Mouse (Mus musculus): ENCODE measurements at regions not wholly inside any gene's neighbourhood (a gene's known extent, or its start where the extent isn't known, plus 50 kb on each side); places are given as distances from the start of the nearest gene placed in this dataset.

GRCm38 (mm10) chr15:52095629-52096190 is 1789.0 kb upstream of the Gm7489 start:
- DNase-seq (ENCODE audit: inconsistent age in 2 of 2, low spot score in 1 of 2) = no peak

- DNase-seq (ENCODE audit: inconsistent age in 2 of 2, low spot score in 1 of 2) = no peak
Measured at GRCm38 (mm10) chr15:52108761-52109160, 1775.9 kb upstream of the Gm7489 start.

- no peak for DNase-seq (ENCODE audit: inconsistent age in 2 of 2, low spot score in 1 of 2)
Measured at GRCm38 (mm10) chr15:52114368-52115036, 1770.2 kb upstream of the Gm7489 start.

- DNase-seq (ENCODE audit: inconsistent age in 2 of 2, low spot score in 1 of 2) = no peak
Measured at GRCm38 (mm10) chr15:52136693-52137092, 1748.0 kb upstream of the Gm7489 start.

DNA sequence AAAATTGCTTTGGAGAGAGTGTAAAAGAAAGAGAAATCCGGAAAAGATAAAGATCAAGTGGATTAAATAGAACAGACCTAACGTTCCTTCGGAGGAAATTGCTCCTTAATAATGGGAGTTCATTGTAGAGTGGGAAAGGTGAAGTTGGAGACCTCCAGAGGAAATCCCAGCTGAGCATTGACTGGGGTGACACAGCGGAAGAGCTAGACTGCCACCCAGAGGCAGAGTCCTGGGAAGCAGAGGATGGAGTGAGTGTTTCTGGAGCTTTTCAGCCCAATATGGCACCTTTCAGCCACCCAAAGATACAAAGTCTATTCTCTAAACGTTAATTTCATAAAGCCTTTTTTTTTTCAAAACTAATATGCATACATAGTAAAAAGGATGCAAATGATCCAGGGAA is 1731.3 kb upstream of the Gm7489 start:
- peak in 1 of 2 experiments; percentile 53 for DNase-seq (ENCODE audit: inconsistent age in 2 of 2, low spot score in 1 of 2)

GRCm38 (mm10) chr15:52155784-52156183 is 1728.9 kb upstream of the Gm7489 start:
- no peak for DNase-seq (ENCODE audit: inconsistent age in 2 of 2, low spot score in 1 of 2)

- DNase-seq (ENCODE audit: inconsistent age in 2 of 2, low spot score in 1 of 2) = no peak
Measured at GRCm38 (mm10) chr15:52156779-52157178, 1727.9 kb upstream of the Gm7489 start.

GRCm38 (mm10) chr15:52160181-52161088 is 1724.3 kb upstream of the Gm7489 start:
- DNase-seq (ENCODE audit: inconsistent age in 2 of 2, low spot score in 1 of 2) = peak; percentile 66 to 84

- DNase-seq (ENCODE audit: inconsistent age in 2 of 2, low spot score in 1 of 2) = no peak
Measured at GRCm38 (mm10) chr15:52161089-52161442, 1723.6 kb upstream of the Gm7489 start.

- DNase-seq (ENCODE audit: inconsistent age in 2 of 2, low spot score in 1 of 2) = peak; percentile 44 to 51
Measured at GRCm38 (mm10) chr15:52161568-52162316, 1723.0 kb upstream of the Gm7489 start.

DNA sequence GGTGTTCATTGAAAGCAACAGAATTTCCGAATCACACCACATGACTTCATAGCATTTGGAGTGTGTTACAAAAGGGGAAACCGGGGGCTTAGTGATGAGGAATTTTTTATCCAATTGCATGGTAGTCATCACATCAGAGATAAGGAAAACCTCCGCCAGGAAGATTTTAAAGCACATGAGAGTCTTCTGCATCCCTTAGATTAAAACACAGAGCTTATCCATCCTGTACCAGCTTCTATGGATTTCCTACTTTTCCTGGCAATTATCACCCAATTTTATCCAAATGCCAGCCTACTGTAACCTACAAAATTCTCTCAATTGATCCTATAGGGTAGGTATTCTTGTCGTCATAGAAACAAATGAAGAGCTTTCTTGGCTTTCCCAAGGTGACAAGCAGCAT is 1718.6 kb upstream of the Gm7489 start:
- no peak for DNase-seq (ENCODE audit: inconsistent age in 2 of 2, low spot score in 1 of 2)

GRCm38 (mm10) chr15:52166595-52167443 is 1717.9 kb upstream of the Gm7489 start:
- no peak for DNase-seq (ENCODE audit: inconsistent age in 2 of 2, low spot score in 1 of 2)

DNA sequence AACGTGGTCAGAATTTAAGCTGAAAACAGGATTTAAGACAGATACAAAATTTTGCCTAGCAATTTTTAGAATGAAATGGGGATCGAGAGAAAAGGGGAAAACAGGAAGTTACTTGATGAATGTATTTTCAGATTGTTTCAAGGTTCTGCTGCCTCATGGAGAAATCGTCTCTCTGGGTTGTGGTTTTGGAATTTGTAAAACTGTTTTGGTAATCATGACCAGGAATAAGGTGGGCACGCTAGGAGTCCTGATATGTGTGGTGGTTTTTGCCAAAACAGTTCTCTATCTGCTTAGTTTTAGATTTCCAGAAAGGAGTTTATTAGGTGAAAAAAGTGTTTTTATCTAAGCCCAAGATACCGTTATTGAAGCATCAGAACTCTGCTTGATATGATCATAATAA is 1716.9 kb upstream of the Gm7489 start:
- no peak for DNase-seq (ENCODE audit: inconsistent age in 2 of 2, low spot score in 1 of 2)

DNA sequence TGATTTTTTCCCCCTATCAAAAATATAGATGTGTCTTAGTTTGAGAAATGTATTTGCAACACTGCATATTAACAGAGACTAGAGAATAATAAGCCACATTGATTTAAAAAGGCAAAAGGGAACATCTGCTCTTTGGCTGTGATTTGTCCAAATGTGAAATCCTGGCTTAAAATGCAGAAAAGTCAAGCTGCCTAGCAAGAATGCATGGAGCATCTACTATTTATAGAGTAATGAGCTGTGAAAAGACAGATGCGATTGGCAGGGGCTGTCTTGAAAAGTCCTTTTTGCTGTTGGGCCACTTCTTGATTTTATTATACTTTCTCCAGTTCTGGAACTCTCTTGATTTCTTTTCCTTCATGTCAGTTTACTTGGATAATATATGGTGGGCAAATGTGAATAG is 1707.8 kb upstream of the Gm7489 start:
- DNase-seq (ENCODE audit: inconsistent age in 2 of 2, low spot score in 1 of 2) = no peak

DNA sequence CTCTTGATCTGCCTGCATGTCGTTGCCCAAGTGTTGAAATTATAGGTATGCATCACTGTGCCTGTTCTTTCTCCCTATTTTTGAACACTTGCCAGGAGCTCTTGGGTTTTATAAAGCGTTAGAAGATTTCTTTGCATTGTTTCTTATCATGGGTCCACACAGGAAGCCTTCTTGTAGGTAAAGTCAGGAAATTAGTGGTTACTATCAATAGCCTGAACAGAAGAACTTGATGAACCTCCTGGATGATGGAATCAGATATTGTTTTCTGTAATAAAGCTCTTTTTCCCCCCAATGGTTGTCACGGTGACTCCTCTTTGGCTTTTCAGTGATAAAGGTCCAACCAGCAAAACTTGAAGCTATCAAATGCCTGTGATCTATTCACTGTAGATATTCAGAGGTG is 1706.0 kb upstream of the Gm7489 start:
- DNase-seq (ENCODE audit: inconsistent age in 2 of 2, low spot score in 1 of 2) = no peak

- no peak for DNase-seq (ENCODE audit: inconsistent age in 2 of 2, low spot score in 1 of 2)
Measured at GRCm38 (mm10) chr15:52179379-52179778, 1705.3 kb upstream of the Gm7489 start.

DNA sequence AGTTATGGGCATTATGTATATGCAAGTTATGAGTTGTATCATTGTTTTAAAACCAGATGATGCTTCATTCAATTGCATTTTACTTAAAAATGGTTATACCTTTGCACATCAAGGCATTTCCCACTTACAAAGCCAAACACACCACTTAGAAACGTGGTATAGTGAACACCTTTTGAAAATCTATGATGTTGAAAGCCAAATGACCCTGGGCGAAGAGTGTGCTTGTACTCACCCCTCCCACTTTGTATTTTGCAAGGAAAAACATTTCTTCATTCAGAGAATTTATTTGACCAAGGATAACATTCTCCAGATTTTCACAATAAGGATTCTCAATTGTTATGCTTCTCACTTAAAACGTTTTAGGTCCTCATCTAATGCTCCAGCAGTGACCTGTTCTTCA is 1693.5 kb upstream of the Gm7489 start:
- DNase-seq (ENCODE audit: inconsistent age in 2 of 2, low spot score in 1 of 2) = no peak

DNA sequence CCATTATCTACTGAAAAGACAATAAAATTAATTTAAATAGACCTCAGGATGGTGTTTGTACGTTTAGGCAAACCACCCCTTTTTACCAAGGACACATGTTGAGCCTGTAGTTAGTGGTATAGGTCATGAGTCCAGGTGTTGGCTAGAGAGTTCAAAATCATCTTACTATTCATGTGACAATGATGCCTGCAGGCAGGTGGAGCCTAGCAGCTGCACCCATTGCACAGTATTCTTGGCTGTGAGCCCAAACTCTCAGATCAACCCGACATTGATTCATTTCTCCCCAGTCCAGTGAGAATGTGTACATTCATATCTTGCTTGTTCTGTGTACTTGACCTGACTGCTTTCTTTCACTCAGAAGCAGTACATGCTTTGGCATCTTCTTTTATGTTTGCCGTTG is 1677.4 kb upstream of the Gm7489 start:
- DNase-seq (ENCODE audit: inconsistent age in 2 of 2, low spot score in 1 of 2) = no peak

DNA sequence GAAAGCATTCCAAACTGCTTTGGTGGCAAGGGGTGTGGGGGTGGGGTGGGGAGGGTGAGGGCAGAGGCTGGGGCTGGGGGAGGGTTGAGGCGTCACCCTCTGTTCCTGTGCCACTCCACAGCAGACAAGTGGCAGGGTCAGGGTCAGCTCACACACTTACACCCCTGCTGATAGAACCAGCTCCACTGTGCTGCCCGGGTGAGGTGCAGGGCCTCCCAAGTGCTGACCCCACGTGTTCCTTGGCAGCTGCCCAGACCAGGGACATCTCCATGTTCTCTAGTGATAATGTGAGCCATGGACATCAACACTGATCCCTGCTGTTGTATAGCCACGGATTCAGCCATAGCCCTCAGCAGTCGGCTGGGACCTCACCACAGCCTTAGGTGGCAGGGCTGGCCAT is 1652.3 kb upstream of the Gm7489 start:
- no peak for DNase-seq (ENCODE audit: inconsistent age in 2 of 2, low spot score in 1 of 2)

GRCm38 (mm10) chr15:52236220-52236619 is 1648.5 kb upstream of the Gm7489 start:
- no peak for DNase-seq (ENCODE audit: inconsistent age in 2 of 2, low spot score in 1 of 2)
